Mouse (Mus musculus) liver, embryonic 14.5 days (tissue): Measurements from ENCODE around the gene Lbhd1.

Source experiments
- CTCF ChIP-seq: IDR thresholded peaks from 2 replicates; pipeline ENCODE4 v1.5.1; 2016; ENCODE audit warnings: antibody characterized with exemption, low read depth, control low read depth
- EP300 ChIP-seq: IDR thresholded peaks from 2 replicates; pipeline ENCODE4 v1.6.1; 2016; ENCODE audit warnings: antibody characterized with exemption, low read depth

GRCm38 (mm10) chr19:8848356-8848755 is 35.2 kb upstream of the Lbhd1 start:
- TF ChIP-seq CTCF (no peak), EP300 (no peak)
